Mouse (Mus musculus): Measurements from ENCODE around the gene Pla2g2c. TPM values are rescaled to one million over a fixed set of nuclear protein-coding genes. Genes with fewer than 3 reads are reported as not detected.

Gene Pla2g2c
- polyA plus RNA-seq, 1 experiment: not detected

DNA sequence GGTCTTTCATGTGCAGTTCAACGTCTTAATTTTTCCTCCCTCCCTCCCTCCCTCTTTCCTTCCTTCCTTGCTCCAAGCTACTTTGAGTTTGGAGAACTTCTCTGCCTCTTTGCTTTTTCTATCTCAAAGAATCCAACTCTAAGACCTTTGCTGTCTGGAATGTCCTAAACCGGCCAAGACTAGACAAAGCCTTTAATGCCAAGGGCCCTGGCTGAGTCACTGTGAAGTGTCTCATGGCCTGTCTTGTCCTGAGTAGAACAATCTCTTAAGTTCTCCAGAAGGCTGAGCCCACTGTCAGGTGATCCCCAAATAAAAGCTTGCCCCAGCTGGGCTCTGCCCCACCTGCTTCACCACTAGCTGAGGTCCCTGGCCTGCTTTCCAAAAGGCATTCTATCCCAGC lies 22.6 kb upstream of the Pla2g2c start:
- no peak for TF ChIP-seq POLR2A (IDR thresholded peaks at IDR 0.05; ENCODE audit: borderline replicate concordance, control insufficient read depth, low read depth, low read length)
- no peak for TF ChIP-seq CTCF (IDR thresholded peaks at IDR 0.05; ENCODE audit: control insufficient read depth, insufficient read depth, low read length)
- no peaks in the 10 kb centered on the region for H3K4me1 ChIP-seq (ENCODE audit: control insufficient read depth, insufficient read depth, low read length)
- H3K4me3 ChIP-seq (replicated peaks; ENCODE audit: control insufficient read depth, low read depth, low read length): no peak overlapping the region
- WGBS: 62% methylated on average over 2 of the region's 2 CpGs
- no peak overlapping the region for H3K27ac ChIP-seq (ENCODE audit: control insufficient read depth, insufficient read depth, low read depth, low read length, poor library complexity)

DNA sequence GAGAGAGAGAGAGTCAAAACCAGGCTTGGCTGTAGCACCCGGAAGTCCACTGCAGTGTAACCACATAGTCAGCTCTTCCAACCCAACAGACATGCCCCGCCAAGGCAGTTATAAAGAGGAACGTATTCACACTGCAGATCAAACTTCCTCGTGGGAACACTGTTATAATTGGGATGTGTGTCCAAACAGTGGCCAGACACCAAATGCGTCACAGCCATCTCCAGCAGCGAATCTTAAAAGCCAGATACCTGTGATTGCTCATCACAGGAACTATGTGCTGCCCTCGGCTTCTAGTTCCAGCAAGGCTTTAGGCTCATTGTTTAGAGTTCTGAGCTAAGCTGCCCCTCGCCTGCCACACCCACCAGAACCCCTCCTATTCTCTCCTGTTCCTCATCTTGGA lies 22.1 kb upstream of the Pla2g2c start:
- no peak overlapping the region for H3K4me3 ChIP-seq (replicated peaks; ENCODE audit: control insufficient read depth, low read depth, low read length)
- H3K27ac ChIP-seq (ENCODE audit: control insufficient read depth, insufficient read depth, low read depth, low read length, poor library complexity): no peak overlapping the region
- TF ChIP-seq CTCF (IDR thresholded peaks at IDR 0.05; ENCODE audit: control insufficient read depth, insufficient read depth, low read length) (no peak), POLR2A (IDR thresholded peaks at IDR 0.05; ENCODE audit: borderline replicate concordance, control insufficient read depth, low read depth, low read length) (no peak)
- 68% methylated on average over 8 of the region's 8 CpGs for whole genome bisulfite sequencing
- H3K4me1 ChIP-seq (ENCODE audit: control insufficient read depth, insufficient read depth, low read length): no peaks in the 10 kb centered on the region

DNA sequence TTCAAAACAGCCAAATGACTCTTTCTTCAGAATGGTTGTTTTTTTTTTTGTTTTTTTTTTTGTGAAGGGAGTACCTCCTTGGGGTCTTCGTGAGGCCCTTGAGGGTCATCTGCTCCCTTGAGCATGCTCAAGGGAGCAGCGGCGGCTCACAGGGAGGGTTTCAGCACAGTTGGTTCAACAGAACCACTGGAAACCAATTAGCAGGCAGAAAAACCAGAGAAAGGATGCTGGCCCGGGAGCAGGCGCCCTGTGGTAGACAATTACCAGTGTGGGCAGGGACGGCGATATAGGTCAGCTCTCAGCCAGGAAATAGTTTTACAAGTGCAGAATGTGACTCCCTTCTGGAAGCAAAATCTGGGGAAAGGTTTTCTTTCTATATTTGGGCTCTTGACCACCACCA lies 21.0 kb upstream of the Pla2g2c start:
- 56% methylated on average over 7 of the region's 7 CpGs for WGBS
- Histone ChIP-seq H3K4me3 (replicated peaks; ENCODE audit: control insufficient read depth, low read depth, low read length) (no peak overlapping the region), H3K4me1 (ENCODE audit: control insufficient read depth, insufficient read depth, low read length) (no peaks in the 10 kb centered on the region), H3K27ac (ENCODE audit: control insufficient read depth, insufficient read depth, low read depth, low read length, poor library complexity) (no peak overlapping the region)
- TF ChIP-seq POLR2A (IDR thresholded peaks at IDR 0.05; ENCODE audit: borderline replicate concordance, control insufficient read depth, low read depth, low read length) (no peak), CTCF (IDR thresholded peaks at IDR 0.05; ENCODE audit: control insufficient read depth, insufficient read depth, low read length) (no peak)

DNA sequence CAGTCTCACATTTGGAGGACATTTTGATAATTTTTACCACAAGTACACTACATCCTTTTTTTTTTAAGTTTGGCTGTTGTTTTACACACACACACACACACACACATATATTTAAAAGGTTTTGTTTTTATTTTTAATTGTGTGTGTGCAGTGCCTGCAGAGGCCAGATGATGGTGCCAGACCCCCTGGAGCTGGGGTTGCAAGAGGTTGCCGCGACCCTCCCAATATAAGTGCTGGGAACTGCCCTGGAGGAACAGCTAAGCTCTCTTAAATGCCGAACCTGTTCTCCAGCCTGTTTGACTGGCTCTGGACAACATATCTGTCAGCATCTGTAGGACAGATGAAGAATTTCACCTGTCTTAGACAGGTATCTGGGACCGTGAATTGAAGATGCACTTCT lies 20.4 kb upstream of the Pla2g2c start:
- WGBS: 81% methylated on average over 4 of the region's 4 CpGs
- Histone ChIP-seq H3K4me1 (ENCODE audit: control insufficient read depth, insufficient read depth, low read length) (no peaks in the 10 kb centered on the region), H3K27ac (ENCODE audit: control insufficient read depth, insufficient read depth, low read depth, low read length, poor library complexity) (no peak overlapping the region), H3K4me3 (replicated peaks; ENCODE audit: control insufficient read depth, low read depth, low read length) (no peak overlapping the region)
- no peak for TF ChIP-seq CTCF (IDR thresholded peaks at IDR 0.05; ENCODE audit: control insufficient read depth, insufficient read depth, low read length)
- TF ChIP-seq POLR2A (IDR thresholded peaks at IDR 0.05; ENCODE audit: borderline replicate concordance, control insufficient read depth, low read depth, low read length): no peak

DNA sequence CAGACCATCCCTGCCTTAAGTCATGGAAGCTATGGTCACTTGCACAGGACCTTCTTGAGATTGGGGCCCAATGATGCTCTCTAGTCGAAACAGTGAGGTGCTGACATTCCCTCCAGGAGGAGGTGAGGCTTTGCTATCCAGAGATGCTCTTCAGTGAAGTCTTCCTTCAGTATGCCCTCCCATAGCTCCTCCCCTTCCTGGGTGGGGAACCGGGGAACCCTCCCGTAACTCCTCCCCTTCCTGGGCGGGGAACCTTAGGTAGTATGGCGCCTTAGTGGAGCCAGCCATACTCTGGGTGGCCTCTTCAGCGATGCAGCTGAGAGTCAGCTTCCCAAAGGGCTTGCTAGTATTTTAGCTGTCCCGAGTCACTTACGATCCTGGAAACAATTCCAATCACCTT lies 18.0 kb upstream of the Pla2g2c start:
- TF ChIP-seq POLR2A (IDR thresholded peaks at IDR 0.05; ENCODE audit: borderline replicate concordance, control insufficient read depth, low read depth, low read length) (no peak), CTCF (IDR thresholded peaks at IDR 0.05; ENCODE audit: control insufficient read depth, insufficient read depth, low read length) (no peak)

DNA sequence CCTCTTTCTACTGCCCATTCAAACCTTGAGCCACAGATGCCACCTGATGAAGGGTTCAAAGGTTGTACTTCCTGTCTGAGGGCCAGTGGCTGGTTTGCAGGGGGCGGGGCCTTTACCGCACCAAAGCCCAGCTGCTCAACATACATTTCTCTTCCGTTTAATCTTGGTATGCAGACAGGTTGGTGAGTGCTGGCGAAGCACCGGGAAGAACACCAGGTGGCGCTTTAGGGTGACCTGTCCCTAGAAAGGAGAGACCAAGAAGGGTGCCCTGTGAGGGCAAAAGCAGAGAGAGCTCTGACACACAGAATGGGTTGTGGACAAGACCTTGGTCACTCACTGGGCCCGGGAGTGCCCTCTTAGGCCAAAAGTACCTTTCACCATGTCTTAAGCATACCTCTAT lies 16.0 kb upstream of the Pla2g2c start:
- 6% methylated on average over 7 of the region's 7 CpGs for WGBS
- no peak for TF ChIP-seq CTCF (IDR thresholded peaks at IDR 0.05; ENCODE audit: control insufficient read depth, insufficient read depth, low read length)
- no peak for TF ChIP-seq POLR2A (IDR thresholded peaks at IDR 0.05; ENCODE audit: borderline replicate concordance, control insufficient read depth, low read depth, low read length)
- Histone ChIP-seq H3K4me3 (replicated peaks; ENCODE audit: control insufficient read depth, low read depth, low read length) (no peak overlapping the region), H3K4me1 (ENCODE audit: control insufficient read depth, insufficient read depth, low read length) (no peaks in the 10 kb centered on the region), H3K27ac (ENCODE audit: control insufficient read depth, insufficient read depth, low read depth, low read length, poor library complexity) (no peak overlapping the region)

More for the DNA sequence above, 18.0 kb upstream of the Pla2g2c start:
- WGBS: 84% methylated on average over 8 of the region's 8 CpGs
- H3K27ac ChIP-seq (ENCODE audit: control insufficient read depth, insufficient read depth, low read depth, low read length, poor library complexity): no peak overlapping the region
- H3K4me3 ChIP-seq (replicated peaks; ENCODE audit: control insufficient read depth, low read depth, low read length): no peak overlapping the region
- no peaks in the 10 kb centered on the region for H3K4me1 ChIP-seq (ENCODE audit: control insufficient read depth, insufficient read depth, low read length)

DNA sequence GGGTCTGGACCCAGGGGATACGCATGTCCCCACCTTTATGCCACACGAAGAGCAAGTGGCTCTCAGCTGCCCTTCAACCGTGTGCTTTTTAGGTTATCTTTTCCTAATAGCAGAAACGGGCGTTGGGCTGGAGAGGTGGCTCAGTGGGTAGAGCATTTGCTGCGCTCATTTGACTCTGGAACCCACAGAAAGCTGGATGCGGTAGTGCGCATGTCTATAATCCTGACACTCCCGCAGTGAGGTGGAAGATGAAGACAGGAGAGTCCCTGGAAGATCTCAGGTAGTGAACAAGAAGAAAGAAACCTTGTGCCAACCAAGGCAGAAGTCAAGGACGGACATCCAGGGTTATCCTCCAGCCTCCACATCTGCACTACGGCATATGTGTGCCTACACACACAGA lies 15.3 kb upstream of the Pla2g2c start:
- Histone ChIP-seq H3K4me1 (ENCODE audit: control insufficient read depth, insufficient read depth, low read length) (no peaks in the 10 kb centered on the region), H3K27ac (ENCODE audit: control insufficient read depth, insufficient read depth, low read depth, low read length, poor library complexity) (no peak overlapping the region), H3K4me3 (replicated peaks; ENCODE audit: control insufficient read depth, low read depth, low read length) (no peak overlapping the region)
- TF ChIP-seq CTCF (IDR thresholded peaks at IDR 0.05; ENCODE audit: control insufficient read depth, insufficient read depth, low read length) (no peak), POLR2A (IDR thresholded peaks at IDR 0.05; ENCODE audit: borderline replicate concordance, control insufficient read depth, low read depth, low read length) (no peak)
- 82% methylated on average over 11 of the region's 11 CpGs for WGBS

DNA sequence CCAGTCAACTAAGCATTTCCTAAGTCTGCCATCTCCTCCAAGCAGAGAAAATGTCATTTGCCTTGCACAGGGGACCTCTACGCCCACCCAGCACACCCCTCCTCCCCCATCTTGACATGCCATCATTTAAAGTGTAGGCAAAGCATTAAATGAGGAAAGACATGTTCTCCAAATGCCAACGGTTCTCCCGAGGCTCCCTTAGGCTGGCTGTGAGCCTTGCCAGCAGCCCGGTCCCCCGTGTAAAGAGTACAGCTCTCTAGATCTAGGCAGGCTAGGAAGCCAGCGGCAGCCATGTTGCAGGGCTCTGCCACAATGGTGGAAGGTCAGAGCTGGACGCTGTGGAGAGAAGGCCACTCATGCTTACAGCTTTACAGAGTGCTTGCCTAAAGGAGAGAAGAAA lies 14.6 kb upstream of the Pla2g2c start:
- Histone ChIP-seq H3K27ac (ENCODE audit: control insufficient read depth, insufficient read depth, low read depth, low read length, poor library complexity) (no peak overlapping the region), H3K4me1 (ENCODE audit: control insufficient read depth, insufficient read depth, low read length) (no peaks in the 10 kb centered on the region), H3K4me3 (replicated peaks; ENCODE audit: control insufficient read depth, low read depth, low read length) (no peak overlapping the region)
- 73% methylated on average over 7 of the region's 7 CpGs for WGBS
- TF ChIP-seq POLR2A (IDR thresholded peaks at IDR 0.05; ENCODE audit: borderline replicate concordance, control insufficient read depth, low read depth, low read length) (no peak), CTCF (IDR thresholded peaks at IDR 0.05; ENCODE audit: control insufficient read depth, insufficient read depth, low read length) (no peak)

DNA sequence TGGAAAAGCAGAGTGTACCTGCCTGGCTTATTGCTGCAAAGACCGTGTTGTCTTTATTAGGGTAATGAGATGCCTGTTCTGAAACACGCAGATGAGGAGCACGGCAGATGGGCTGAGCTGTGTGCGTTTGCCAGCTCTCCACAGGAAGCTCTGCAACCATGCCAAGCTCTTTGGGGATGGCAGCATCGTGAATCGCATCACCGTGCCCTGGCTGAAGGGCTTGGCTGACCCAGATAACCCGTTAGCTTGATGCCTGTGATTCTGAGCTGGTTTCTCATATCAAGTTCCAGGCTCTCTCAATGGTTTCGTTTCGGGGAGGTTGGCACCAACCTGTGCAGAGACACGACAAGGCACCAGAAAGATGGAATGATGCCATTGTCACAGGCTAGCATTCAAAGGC lies 14.0 kb upstream of the Pla2g2c start:
- H3K27ac ChIP-seq (ENCODE audit: control insufficient read depth, insufficient read depth, low read depth, low read length, poor library complexity): no peak overlapping the region
- 78% methylated on average over 11 of the region's 11 CpGs for WGBS
- no peaks in the 10 kb centered on the region for H3K4me1 ChIP-seq (ENCODE audit: control insufficient read depth, insufficient read depth, low read length)
- no peak for TF ChIP-seq POLR2A (IDR thresholded peaks at IDR 0.05; ENCODE audit: borderline replicate concordance, control insufficient read depth, low read depth, low read length)
- TF ChIP-seq CTCF (IDR thresholded peaks at IDR 0.05; ENCODE audit: control insufficient read depth, insufficient read depth, low read length): no peak
- H3K4me3 ChIP-seq (replicated peaks; ENCODE audit: control insufficient read depth, low read depth, low read length): no peak overlapping the region
